ENCODE assay signal across 14 mouse cellular contexts in the genomic region with DNA sequence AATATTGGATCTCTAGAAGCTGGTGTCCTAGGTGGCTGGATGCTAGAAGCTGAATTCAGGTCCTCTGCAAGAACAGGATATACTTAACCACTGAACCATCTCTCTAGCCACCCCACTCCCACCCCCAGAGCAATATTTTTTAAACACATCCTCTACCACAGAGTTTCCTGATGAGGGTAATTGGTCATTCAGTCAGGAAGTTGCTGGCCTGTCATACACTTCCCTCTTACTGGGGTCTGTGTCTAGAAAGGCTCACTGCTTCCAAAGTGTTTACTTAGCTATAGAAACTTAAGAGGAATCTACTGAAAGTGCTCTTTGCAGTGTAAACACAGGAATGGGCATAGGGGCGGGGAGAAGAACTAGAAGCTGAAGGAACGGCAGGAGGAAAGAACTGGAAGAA. TPM values are rescaled to one million over a fixed set of nuclear protein-coding genes. Genes with fewer than 3 reads are reported as not detected.
DNase-seq lines count a peak whose midpoint lies in the region; ATAC-seq and TF ChIP-seq lines count a peak whose summit lies in the region.
"Had no signal": no experiment of that assay in that cellular context is flagged by ENCODE, and none has a peak within 500 bp of the region (broad histone marks: within the 10 kb centered on the region; RNA-seq: fewer than 3 reads in every experiment).

No protein-coding gene starts in this region.

- in situ Hi-C loops in CH12.LX (cut with MboI; ENCODE audit: low pct_ligation_motif_present, low pct_unique_long_range_greater_than_20kb, low sequenced_read_pairs) = no loop called here

- H3K27ac ChIP-seq in limb, embryonic 12.5 days = peak overlapping the region; percentile 9; the same call in 1 of the 2 replicates
- no peak overlapping the region for H3K27ac ChIP-seq in limb, embryonic 10.5 days
- peak overlapping the region; percentile 91 for H3K27ac ChIP-seq in CH12.LX (ENCODE audit: insufficient read depth, low read depth)
- peak overlapping the region; percentile 81 for H3K27ac ChIP-seq in lung, embryonic 15.5 days
- 0 out of 2 replicates have a peak overlapping the region, but pooled peaks have one; percentile 7 for H3K27ac ChIP-seq in small intestine, adult 2 months (ENCODE audit: insufficient read depth, low read depth, low read length)
- no peak overlapping the region for H3K27ac ChIP-seq in midbrain, embryonic 13.5 days
- no peak overlapping the region for H3K27ac ChIP-seq in forebrain, embryonic 16.5 days (ENCODE audit: low read length)
- H3K27ac ChIP-seq: forebrain, embryonic 10.5 days; hindbrain, postnatal 0 days had no signal

- dilution Hi-C loops in CH12.LX (cut with MboI; ENCODE audit: extremely low pct_ligation_motif_present, extremely low pct_unique_long_range_greater_than_20kb, low sequenced_read_pairs) = no loop called here

- no peaks in the 10 kb centered on the region for H3K36me3 ChIP-seq in limb, embryonic 12.5 days
- no peaks in the 10 kb centered on the region for H3K36me3 ChIP-seq in limb, embryonic 10.5 days
- peaks cover 11 to 47% of the 10 kb centered on the region in 2 experiments for H3K36me3 ChIP-seq in CH12.LX (replicated peaks in 1 of 2; ENCODE audit: control insufficient read depth in 1 of 2, insufficient read depth in 1 of 2, low read length in 1 of 2)
- no peaks in the 10 kb centered on the region for H3K36me3 ChIP-seq in lung, embryonic 15.5 days
- H3K36me3 ChIP-seq in small intestine, adult 2 months (ENCODE audit: control insufficient read depth, insufficient read depth, low read length) = no peaks in the 10 kb centered on the region
- no peaks in the 10 kb centered on the region for H3K36me3 ChIP-seq in midbrain, embryonic 13.5 days
- no peaks in the 10 kb centered on the region for H3K36me3 ChIP-seq in forebrain, embryonic 16.5 days (ENCODE audit: control insufficient read depth, insufficient read depth)
- H3K36me3 ChIP-seq: forebrain, embryonic 10.5 days had no signal

- no peak for DNase-seq in limb, embryonic 10.5 days (ENCODE audit: low spot score)
- DNase-seq in CH12.LX (ENCODE audit: extremely low read depth) = peak; percentile 69
- DNase-seq in frontal cortex, postnatal 36 days (ENCODE audit: low spot score in 2 of 2) = no peak
- DNase-seq: adrenal gland, postnatal 36 days; cerebellum, adult 11 months; embryo, embryonic 11 days; thymus, postnatal 4 days had no signal

- peak; percentile 15; the same call in 1 of the 2 replicates for TF ChIP-seq EP300 in CH12.LX (IDR thresholded peaks at IDR 0.05; ENCODE audit: low read length)

- TF ChIP-seq POLR2A in CH12.LX (IDR thresholded peaks at IDR 0.05; ENCODE audit: low read depth, low read length) = no peak
- TF ChIP-seq POLR2A in small intestine, adult 2 months (IDR thresholded peaks at IDR 0.05; ENCODE audit: low read depth, low read length) = no peak

- H3K27me3 ChIP-seq in limb, embryonic 12.5 days = no peaks in the 10 kb centered on the region
- H3K27me3 ChIP-seq in limb, embryonic 10.5 days (ENCODE audit: low read depth, poor library complexity, severe bottlenecking) = no peaks in the 10 kb centered on the region
- no peaks in the 10 kb centered on the region for H3K27me3 ChIP-seq in CH12.LX (replicated peaks)
- no peaks in the 10 kb centered on the region for H3K27me3 ChIP-seq in lung, embryonic 15.5 days
- no peaks in the 10 kb centered on the region for H3K27me3 ChIP-seq in small intestine, adult 2 months (ENCODE audit: control insufficient read depth, insufficient read depth, low read length)
- no peaks in the 10 kb centered on the region for H3K27me3 ChIP-seq in midbrain, embryonic 13.5 days
- no peaks in the 10 kb centered on the region for H3K27me3 ChIP-seq in forebrain, embryonic 16.5 days (replicated peaks; ENCODE audit: control insufficient read depth, insufficient read depth, low read length)

- no peak overlapping the region for H3K4me3 ChIP-seq in limb, embryonic 12.5 days (replicated peaks)
- H3K4me3 ChIP-seq in limb, embryonic 10.5 days = no peak overlapping the region
- H3K4me3 ChIP-seq in CH12.LX (replicated peaks in 1 of 3; ENCODE audit: low read depth in 2 of 3, low read length in 2 of 3, poor library complexity in 1 of 3) = peak overlapping the region in 1 of 3 experiments; percentile 17
- no peak overlapping the region for H3K4me3 ChIP-seq in lung, embryonic 15.5 days
- no peak overlapping the region for H3K4me3 ChIP-seq in small intestine, adult 2 months (ENCODE audit: low read depth, low read length)
- H3K4me3 ChIP-seq in midbrain, embryonic 13.5 days (replicated peaks) = no peak overlapping the region
- H3K4me3 ChIP-seq in forebrain, embryonic 16.5 days (replicated peaks; ENCODE audit: low read length) = no peak overlapping the region
- H3K4me3 ChIP-seq: forebrain, embryonic 10.5 days had no signal

- no peak for TF ChIP-seq RAD21 in CH12.LX (IDR thresholded peaks at IDR 0.05; ENCODE audit: low read depth, low read length)

- no peak overlapping the region for H3K9ac ChIP-seq in limb, embryonic 12.5 days (replicated peaks)
- peak overlapping the region; percentile 19; the same call in 1 of the 2 replicates for H3K9ac ChIP-seq in CH12.LX (ENCODE audit: insufficient read depth, low read depth)
- H3K9ac ChIP-seq in lung, embryonic 15.5 days = no peak overlapping the region
- no peak overlapping the region for H3K9ac ChIP-seq in midbrain, embryonic 13.5 days (replicated peaks)
- H3K9ac ChIP-seq in forebrain, embryonic 16.5 days (replicated peaks; ENCODE audit: low read depth, low read length) = no peak overlapping the region

- H3K79me2 ChIP-seq in CH12.LX (replicated peaks; ENCODE audit: control insufficient read depth, extremely low read depth, insufficient read depth, poor library complexity, severe bottlenecking) = peaks cover 86% of the 10 kb centered on the region

- no peaks in the 10 kb centered on the region for H3K9me3 ChIP-seq in limb, embryonic 12.5 days
- no peaks in the 10 kb centered on the region for H3K9me3 ChIP-seq in limb, embryonic 10.5 days (replicated peaks)
- H3K9me3 ChIP-seq in CH12.LX (replicated peaks; ENCODE audit: low read length) = peaks cover 2% of the 10 kb centered on the region
- H3K9me3 ChIP-seq in lung, embryonic 15.5 days = no peaks in the 10 kb centered on the region
- H3K9me3 ChIP-seq in midbrain, embryonic 13.5 days = no peaks in the 10 kb centered on the region
- no peaks in the 10 kb centered on the region for H3K9me3 ChIP-seq in forebrain, embryonic 16.5 days (ENCODE audit: control insufficient read depth, low read length)
- H3K9me3 ChIP-seq: forebrain, embryonic 10.5 days had no signal

- TF ChIP-seq CTCF in CH12.LX (conservative IDR thresholded peaks at IDR 0.05 in 1 of 2, IDR thresholded peaks at IDR 0.05 in 1 of 2; ENCODE audit: low read depth in 2 of 2, low read length in 2 of 2) = no peak
- TF ChIP-seq CTCF in small intestine, adult 2 months (IDR thresholded peaks at IDR 0.05; ENCODE audit: extremely low read depth, insufficient read length, insufficient replicate concordance, low read depth, low read length) = no peak

- H3K4me2 ChIP-seq in limb, embryonic 12.5 days = no peak overlapping the region
- H3K4me2 ChIP-seq in CH12.LX (ENCODE audit: insufficient read depth, low read depth, poor library complexity, severe bottlenecking) = peak overlapping the region; percentile 76
- H3K4me2 ChIP-seq in lung, embryonic 15.5 days = peak overlapping the region; percentile 23; the same call in 1 of the 2 replicates
- no peak overlapping the region for H3K4me2 ChIP-seq in midbrain, embryonic 13.5 days (replicated peaks)
- no peak overlapping the region for H3K4me2 ChIP-seq in forebrain, embryonic 16.5 days (ENCODE audit: low read length)

- ATAC-seq in limb, embryonic 12.5 days (ENCODE audit: insufficient number of reproducible peaks, insufficient read depth, low FRiP score, low TSS enrichment, low read depth) = no peak
- ATAC-seq in lung, embryonic 15.5 days (ENCODE audit: borderline replicate concordance, extremely low read depth, low FRiP score, low TSS enrichment) = peak; percentile 77
- no peak for ATAC-seq in midbrain, embryonic 13.5 days
- no peak for ATAC-seq in forebrain, embryonic 16.5 days
- ATAC-seq: hindbrain, postnatal 0 days had no signal

- H3K4me1 ChIP-seq in limb, embryonic 12.5 days (replicated peaks) = peaks cover 29% of the 10 kb centered on the region
- peaks cover 22% of the 10 kb centered on the region for H3K4me1 ChIP-seq in limb, embryonic 10.5 days
- peaks cover 37 to 89% of the 10 kb centered on the region in 2 experiments for H3K4me1 ChIP-seq in CH12.LX (ENCODE audit: control insufficient read depth in 1 of 2, insufficient read depth in 2 of 2)
- H3K4me1 ChIP-seq in lung, embryonic 15.5 days = peaks cover 73% of the 10 kb centered on the region
- peaks cover 18% of the 10 kb centered on the region for H3K4me1 ChIP-seq in small intestine, adult 2 months (ENCODE audit: control insufficient read depth, insufficient read depth, insufficient read length, low read length)
- H3K4me1 ChIP-seq in midbrain, embryonic 13.5 days (replicated peaks) = no peaks in the 10 kb centered on the region
- H3K4me1 ChIP-seq in forebrain, embryonic 16.5 days (replicated peaks; ENCODE audit: control insufficient read depth, insufficient read depth, low read length) = no peaks in the 10 kb centered on the region

- WGBS in limb, embryonic 12.5 days = 40% methylated on average over 2 of the region's 2 CpGs
- WGBS in limb, embryonic 10.5 days = 41% methylated on average over 2 of the region's 2 CpGs
- 11% methylated on average over 2 of the region's 2 CpGs for WGBS in lung, embryonic 15.5 days
- WGBS in small intestine, adult 2 months = 12% methylated on average over 2 of the region's 2 CpGs
- WGBS in midbrain, embryonic 13.5 days = 65% methylated on average over 2 of the region's 2 CpGs
- WGBS in forebrain, embryonic 16.5 days = 91% methylated on average over 2 of the region's 2 CpGs

TF ChIP-seq in CH12.LX, 34 proteins besides CTCF, POLR2A, EP300 and RAD21 (continues in another document):
- TF ChIP-seq ELF1 (IDR thresholded peaks at IDR 0.05; ENCODE audit: low read depth, low read length) (0 out of 2 replicates have a peak, but pooled peaks have one; percentile 55), JUND (conservative IDR thresholded peaks at IDR 0.05; ENCODE audit: low read depth, low read length) (no peak), ZMIZ1 (IDR thresholded peaks at IDR 0.05; ENCODE audit: low read depth, low read length) (no peak), ETS1 (conservative IDR thresholded peaks at IDR 0.05; ENCODE audit: low read depth, low read length) (peak; percentile 6; the same call in 1 of the 2 replicates)

RNA-seq across cellular contexts. Expression of a gene that starts 30.4 kb away (rescaled TPM):
- 24.6 and 26.8 TPM in 2 replicates for polyA plus RNA-seq in limb, embryonic 12.5 days (2016; fragmentation: Nextera tagmentation; extraction: Ambion mirVana)
- polyA plus RNA-seq in limb, embryonic 10.5 days (2016; fragmentation: Nextera tagmentation; extraction: Ambion mirVana) = 13.3 and 18.9 TPM in 2 replicates
- total RNA-seq in CH12.LX (2012; rRNA removed) (97.6 and 98.7 TPM in 2 replicates), CH12.LX (2014; rRNA removed) (82.3 and 88.5 TPM in 2 replicates)
- polyA plus RNA-seq in CH12.LX (2012; ENCODE audit: insufficient read length, low read depth) = 186 and 188 TPM in 2 replicates
- 36.3 and 40.3 TPM in 2 replicates for polyA plus RNA-seq in lung, embryonic 15.5 days (2015; fragmentation: Nextera tagmentation; extraction: Ambion mirVana)
- 7.1 and 19.5 TPM in 2 replicates for polyA plus RNA-seq in small intestine, adult 2 months (2012; rRNA removed)
- 6.0 and 6.1 TPM in 2 replicates for polyA plus RNA-seq in midbrain, embryonic 13.5 days (2015; fragmentation: Nextera tagmentation; extraction: Ambion mirVana)
- 5.8 and 7.2 TPM in 2 replicates for polyA plus RNA-seq in forebrain, embryonic 16.5 days (2015; fragmentation: Nextera tagmentation; extraction: Ambion mirVana)

Comparison
In these comparisons a context has a peak if more than half of its experiments do, and no peak if none do; other contexts are left out.
1. H3K27ac ChIP-seq: peak in limb, embryonic 12.5 days (single experiment), CH12.LX (single experiment), lung, embryonic 15.5 days (single experiment) and small intestine, adult 2 months (single experiment); none in limb, embryonic 10.5 days (single experiment), midbrain, embryonic 13.5 days (single experiment) and forebrain, embryonic 16.5 days (single experiment).
2. H3K4me2 ChIP-seq: peak in CH12.LX (single experiment) and lung, embryonic 15.5 days (single experiment); none in limb, embryonic 12.5 days (single experiment), midbrain, embryonic 13.5 days (single experiment) and forebrain, embryonic 16.5 days (single experiment).